ENCODE assay signal across 31 mouse cellular contexts in genomic region chr10:59182306-59182705, GRCm38 (mm10). TPM values are rescaled to one million over a fixed set of nuclear protein-coding genes. Genes with fewer than 3 reads are reported as not detected.
DNase-seq lines count a peak whose midpoint lies in the region; ATAC-seq and TF ChIP-seq lines count a peak whose summit lies in the region.
"Had no signal": no experiment of that assay in that cellular context is flagged by ENCODE, and none has a peak within 500 bp of the region (broad histone marks: within the 10 kb centered on the region; RNA-seq: fewer than 3 reads in every experiment).

No protein-coding gene starts in this region.

- H3K4me1 ChIP-seq in midbrain, postnatal 0 days (ENCODE audit: insufficient read depth, low read length) = no peaks in the 10 kb centered on the region
- no peaks in the 10 kb centered on the region for H3K4me1 ChIP-seq in midbrain, embryonic 14.5 days (ENCODE audit: control insufficient read depth, insufficient read depth, low read length)
- H3K4me1 ChIP-seq: embryonic facial prominence, embryonic 10.5 days; embryonic facial prominence, embryonic 13.5 days; forebrain, embryonic 12.5 days; forebrain, embryonic 15.5 days; hindbrain, embryonic 10.5 days; hindbrain, embryonic 13.5 days had no signal

- TF ChIP-seq CTCF in layer of hippocampus, adult 2 months (conservative IDR thresholded peaks at IDR 0.05) = no peak
- no peak for TF ChIP-seq CTCF in midbrain, postnatal 0 days (IDR thresholded peaks at IDR 0.05)

- no peak overlapping the region for H3K9ac ChIP-seq in midbrain, postnatal 0 days (replicated peaks; ENCODE audit: low read length, poor library complexity, severe bottlenecking)
- no peak overlapping the region for H3K9ac ChIP-seq in midbrain, embryonic 14.5 days (replicated peaks; ENCODE audit: low read length)
- H3K9ac ChIP-seq: embryonic facial prominence, embryonic 13.5 days; forebrain, embryonic 12.5 days; forebrain, embryonic 15.5 days; heart, embryonic 12.5 days; heart, embryonic 15.5 days; hindbrain, embryonic 13.5 days had no signal

- ATAC-seq in midbrain, postnatal 0 days (ENCODE audit: low FRiP score) = no peak
- no peak for ATAC-seq in midbrain, embryonic 14.5 days (ENCODE audit: low FRiP score, low TSS enrichment)
- ATAC-seq: forebrain, embryonic 15.5 days; Patski had no signal

- no peak overlapping the region for H3K4me2 ChIP-seq in midbrain, postnatal 0 days (ENCODE audit: low read depth, low read length, poor library complexity, severe bottlenecking)
- H3K4me2 ChIP-seq in midbrain, embryonic 14.5 days (ENCODE audit: low read length) = no peak overlapping the region
- H3K4me2 ChIP-seq: embryonic facial prominence, embryonic 13.5 days; forebrain, embryonic 12.5 days; forebrain, embryonic 15.5 days; heart, embryonic 12.5 days; heart, embryonic 15.5 days; hindbrain, embryonic 13.5 days had no signal

- 0 out of 2 replicates have a peak overlapping the region, but pooled peaks have one; percentile 20 for H3K27ac ChIP-seq in layer of hippocampus, adult 2 months
- no peak overlapping the region for H3K27ac ChIP-seq in midbrain, postnatal 0 days (ENCODE audit: low read depth, low read length)
- no peak overlapping the region for H3K27ac ChIP-seq in midbrain, embryonic 14.5 days (replicated peaks; ENCODE audit: low read depth, low read length)
- H3K27ac ChIP-seq: embryonic facial prominence, embryonic 10.5 days; embryonic facial prominence, embryonic 13.5 days; forebrain, embryonic 12.5 days; forebrain, embryonic 15.5 days; heart, embryonic 15.5 days; hindbrain, embryonic 10.5 days; hindbrain, embryonic 13.5 days had no signal

- H3K4me3 ChIP-seq in layer of hippocampus, adult 2 months = no peak overlapping the region
- no peak overlapping the region for H3K4me3 ChIP-seq in midbrain, postnatal 0 days (ENCODE audit: low read depth, low read length)
- no peak overlapping the region for H3K4me3 ChIP-seq in midbrain, embryonic 14.5 days (replicated peaks; ENCODE audit: low read depth, low read length)
- H3K4me3 ChIP-seq: embryonic facial prominence, embryonic 10.5 days; embryonic facial prominence, embryonic 13.5 days; erythroblast, embryonic 14.5 days; forebrain, embryonic 12.5 days; forebrain, embryonic 15.5 days; heart, embryonic 12.5 days; heart, embryonic 15.5 days; hindbrain, embryonic 10.5 days; hindbrain, embryonic 13.5 days had no signal

- H3K9me3 ChIP-seq in midbrain, postnatal 0 days (ENCODE audit: low read length) = no peaks in the 10 kb centered on the region
- H3K9me3 ChIP-seq in midbrain, embryonic 14.5 days (ENCODE audit: control insufficient read depth, low read length) = no peaks in the 10 kb centered on the region
- H3K9me3 ChIP-seq: embryonic facial prominence, embryonic 10.5 days; embryonic facial prominence, embryonic 13.5 days; forebrain, embryonic 12.5 days; forebrain, embryonic 15.5 days; G1E; heart, embryonic 12.5 days; heart, embryonic 15.5 days; hindbrain, embryonic 10.5 days; hindbrain, embryonic 13.5 days had no signal

- WGBS in midbrain, postnatal 0 days = 81% methylated on average over 3 of the region's 3 CpGs
- WGBS in midbrain, embryonic 14.5 days = 93% methylated on average over 3 of the region's 3 CpGs

- DNase-seq in kidney, adult 9 months = peak; percentile 26
- DNase-seq in kidney, adult 11 months = no peak
- DNase-seq in layer of hippocampus, adult 2 months (ENCODE audit: low spot score in 2 of 2) = no peak
- no peak for DNase-seq in layer of hippocampus, postnatal 36 days
- peak; percentile 5 for DNase-seq in midbrain, postnatal 0 days (ENCODE audit: low spot score)
- no peak for DNase-seq in midbrain, embryonic 14.5 days
- DNase-seq in cerebellum, adult 8-10 months = no peak
- DNase-seq: adrenal gland, adult 2 months; adrenal gland, postnatal 14 days; B cell, adult 2 months; cerebellum, adult 11 months; cerebellum, adult 2 months; cerebellum, postnatal 10 days; cerebellum, postnatal 36 days; embryo, embryonic 11 days; gastrocnemius, postnatal 25 days; heart, adult 18-20 months; heart, postnatal 10 days; heart, postnatal 36 days had no signal

- no peaks in the 10 kb centered on the region for H3K27me3 ChIP-seq in midbrain, postnatal 0 days (ENCODE audit: insufficient read depth, low read length)
- no peaks in the 10 kb centered on the region for H3K27me3 ChIP-seq in midbrain, embryonic 14.5 days (ENCODE audit: control insufficient read depth, insufficient read depth, low read length)
- H3K27me3 ChIP-seq: CH12.LX; embryonic facial prominence, embryonic 13.5 days; forebrain, embryonic 12.5 days; forebrain, embryonic 15.5 days; heart, embryonic 12.5 days; heart, embryonic 15.5 days; hindbrain, embryonic 13.5 days; Patski had no signal

- no peaks in the 10 kb centered on the region for H3K36me3 ChIP-seq in midbrain, postnatal 0 days (ENCODE audit: insufficient read depth, low read length)
- 0 out of 2 replicates have a peak, but pooled peaks cover 10% of the 10 kb centered on the region for H3K36me3 ChIP-seq in midbrain, embryonic 14.5 days (ENCODE audit: control insufficient read depth, insufficient read depth, low read length)

RNA-seq across cellular contexts. Expression of gene Sept10, which starts 39.3 kb away (rescaled TPM):
- 1 to 10 TPM; 8.0 to 8.7 TPM for total RNA-seq in layer of hippocampus, adult 2 months (2021)
- total RNA-seq in layer of hippocampus, postnatal 36 days (2021) = 1 to 10 TPM; 7.8 to 8.2 TPM
- 7.3 and 12.7 TPM in 2 replicates for total RNA-seq in midbrain, postnatal 0 days (2014; rRNA removed)
- polyA plus RNA-seq in midbrain, postnatal 0 days (2015; fragmentation: Nextera tagmentation; extraction: Ambion mirVana) = 8.4 and 9.5 TPM in 2 replicates
- 8.9 and 18.4 TPM in 2 replicates for polyA plus RNA-seq in midbrain, embryonic 14.5 days (2014; fragmentation: Nextera tagmentation; extraction: Ambion mirVana)
- polyA plus RNA-seq: erythroblast, embryonic 14.5 days had no signal

RNA-seq across cellular contexts. Expression of gene Sowahc, which starts 39.4 kb away (rescaled TPM):
- 1 to 10 TPM; 6.6 to 7.4 TPM for total RNA-seq in layer of hippocampus, adult 2 months (2021)
- total RNA-seq in layer of hippocampus, postnatal 36 days (2021) = 1 to 10 TPM; 7.1 to 7.3 TPM
- 32.3 and 34.4 TPM in 2 replicates for total RNA-seq in midbrain, postnatal 0 days (2014; rRNA removed)
- 13.5 and 14.1 TPM in 2 replicates for polyA plus RNA-seq in midbrain, postnatal 0 days (2015; fragmentation: Nextera tagmentation; extraction: Ambion mirVana)
- polyA plus RNA-seq in midbrain, embryonic 14.5 days (2014; fragmentation: Nextera tagmentation; extraction: Ambion mirVana) = 17.7 and 18.3 TPM in 2 replicates
- polyA plus RNA-seq: erythroblast, embryonic 14.5 days had no signal

Comparison
In these comparisons a context has a peak if more than half of its experiments do, and no peak if none do; other contexts are left out.
1. DNase-seq: peak in kidney, adult 9 months (single experiment) and midbrain, postnatal 0 days (single experiment); none in kidney, adult 11 months (single experiment), layer of hippocampus, adult 2 months (0 of 2), layer of hippocampus, postnatal 36 days (0 of 2), midbrain, embryonic 14.5 days (single experiment) and cerebellum, adult 8-10 months (single experiment).